Mouse (Mus musculus) midbrain, embryonic 10.5 days (tissue): Measurements from ENCODE around the gene Uba52. TPM values are rescaled to one million over a fixed set of nuclear protein-coding genes. Genes with fewer than 3 reads are reported as not detected.

Experiments
- DNase-seq: peaks from one replicate; pipeline ENCODE4 v3.0.0-alpha.2; 2017; ENCODE audit warnings: low spot score
- H3K27ac ChIP-seq: fragments of 300-500 bp; sonication (generic); replicated peaks from 2 replicates; pipeline ENCODE4 v1.5.1; 2016; ENCODE audit warnings: mild to moderate bottlenecking
- H3K27me3 ChIP-seq: fragments of 300-500 bp; sonication (generic); 2 replicates; pipeline ENCODE4 v1.6.1; 2016; ENCODE audit warnings: low read depth, mild to moderate bottlenecking; ENCODE audit not compliant: poor library complexity, severe bottlenecking
- H3K36me3 ChIP-seq: fragments of 300-500 bp; sonication (generic); 2 replicates; pipeline ENCODE4 v1.6.1; 2016; ENCODE audit warnings: mild to moderate bottlenecking, moderate library complexity
- H3K4me1 ChIP-seq: fragments of 300-500 bp; sonication (generic); 2 replicates; pipeline ENCODE4 v1.6.1; 2016
- H3K4me3 ChIP-seq: fragments of 300-500 bp; sonication (generic); 2 replicates; pipeline ENCODE4 v1.5.1; 2016; ENCODE audit warnings: mild to moderate bottlenecking, moderate library complexity
- H3K9me3 ChIP-seq: fragments of 300-500 bp; sonication (generic); replicated peaks from 2 replicates; pipeline ENCODE4 v1.6.1; 2016; ENCODE audit warnings: mild to moderate bottlenecking
- WGBS: fragments of 180-500 bp; shearing (Covaris S2); methylation state at CpG from one replicate; pipeline ENCODE4 v1.1.7; 2016; 5-methylcytosine and 5-hydroxymethylcytosine counted together
- polyA plus RNA-seq: library from polyadenylated mRNA; unstranded; fragments of >200 nt; fragmentation: Nextera tagmentation; extraction: Ambion mirVana; gene quantifications from 2 replicates; pipeline ENCODE4 v1.2.1, GENCODE M21; 2016

Gene Uba52
- polyA plus RNA-seq, 1 experiment from 2014 or later, result 881 TPM

DNA sequence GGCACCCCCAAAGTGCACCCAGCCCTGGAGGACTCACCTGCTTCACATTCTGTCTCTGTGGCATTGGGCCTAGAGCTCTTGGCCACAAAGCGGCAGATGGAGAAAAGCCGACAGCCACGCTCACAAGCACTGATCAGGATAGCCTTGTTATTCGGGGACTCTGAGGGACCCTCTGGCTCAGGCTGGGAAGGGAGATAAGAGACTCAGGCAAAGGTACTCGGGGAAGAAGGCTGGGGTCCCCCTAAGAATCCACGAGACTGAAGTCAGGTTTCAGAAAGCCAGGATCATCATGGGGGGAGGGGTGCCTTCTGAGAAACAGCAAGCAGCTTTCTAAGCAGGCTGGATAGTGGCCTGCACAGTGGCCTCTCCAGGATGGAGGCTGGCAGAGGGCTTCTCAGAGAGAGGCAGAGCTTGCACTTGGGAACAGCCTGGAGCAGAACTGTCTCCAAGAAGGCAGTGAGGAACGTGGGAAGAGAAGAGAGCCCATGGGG lies 24.4 kb downstream of the Uba52 start:
- no peaks in the 10 kb centered on the region for H3K36me3 ChIP-seq
- 51% methylated on average over 7 of the region's 7 CpGs for WGBS
- peaks cover 97% of the 10 kb centered on the region for H3K27me3 ChIP-seq
- H3K27ac ChIP-seq, result no peak overlapping the region
- H3K4me1 ChIP-seq, result peaks cover 54% of the 10 kb centered on the region
- peak overlapping the region; percentile 55; the same call in 1 of the 2 replicates for H3K4me3 ChIP-seq
- H3K9me3 ChIP-seq, result no peaks in the 10 kb centered on the region
- no peak for DNase-seq

DNA sequence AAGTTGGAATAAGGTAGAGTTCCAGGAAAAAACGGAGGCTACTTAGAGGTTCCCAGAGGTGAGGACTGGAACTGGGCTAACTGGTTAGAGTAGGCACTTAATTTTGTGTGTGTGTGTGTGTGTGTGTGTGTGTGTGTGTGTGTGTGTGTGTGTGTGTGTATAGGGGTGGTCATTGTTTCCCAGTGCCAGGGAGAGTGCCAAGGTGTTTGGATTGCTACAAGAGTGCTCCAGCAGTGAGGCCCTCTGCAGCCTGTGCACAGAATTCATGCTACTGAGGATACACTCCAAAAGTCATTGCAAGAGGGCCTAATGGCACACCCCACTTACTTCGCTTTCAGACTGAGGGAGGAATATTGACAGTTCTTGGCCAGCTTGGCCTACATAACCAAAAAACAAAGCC lies 27.7 kb downstream of the Uba52 start:
- H3K27ac ChIP-seq, result no peak overlapping the region
- peaks cover 80% of the 10 kb centered on the region for H3K27me3 ChIP-seq
- no peaks in the 10 kb centered on the region for H3K9me3 ChIP-seq
- 55% methylated on average over 2 of the region's 2 CpGs for WGBS
- no peak overlapping the region for H3K4me3 ChIP-seq
- H3K4me1 ChIP-seq, result peaks cover 21% of the 10 kb centered on the region
- H3K36me3 ChIP-seq, result no peaks in the 10 kb centered on the region
- DNase-seq, result no peak

DNA sequence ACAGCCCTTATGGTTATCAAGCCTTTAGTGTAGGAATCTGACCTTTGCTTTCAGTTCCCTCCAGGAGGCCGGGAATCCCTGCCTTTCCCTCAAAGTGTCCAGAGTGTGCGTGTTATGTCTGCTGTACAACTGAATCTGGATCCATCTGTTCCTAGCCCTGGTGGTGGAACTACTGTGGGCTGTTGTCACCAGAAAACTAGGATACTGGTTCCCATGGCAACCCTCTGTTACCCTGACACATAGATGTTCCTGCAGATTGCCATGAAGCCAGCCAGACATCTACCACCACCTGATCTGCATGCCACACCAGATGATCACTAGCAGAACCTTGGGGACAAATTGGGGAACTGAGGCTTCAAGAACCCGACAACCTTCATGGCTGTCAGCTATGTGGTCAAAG lies 28.7 kb downstream of the Uba52 start:
- H3K27ac ChIP-seq, result no peak overlapping the region
- WGBS, result 70% methylated on average over 3 of the region's 3 CpGs
- H3K9me3 ChIP-seq, result no peaks in the 10 kb centered on the region
- no peaks in the 10 kb centered on the region for H3K36me3 ChIP-seq
- peaks cover 20% of the 10 kb centered on the region for H3K4me1 ChIP-seq
- no peak for DNase-seq
- no peak overlapping the region for H3K4me3 ChIP-seq
- H3K27me3 ChIP-seq, result peaks cover 80% of the 10 kb centered on the region

DNA sequence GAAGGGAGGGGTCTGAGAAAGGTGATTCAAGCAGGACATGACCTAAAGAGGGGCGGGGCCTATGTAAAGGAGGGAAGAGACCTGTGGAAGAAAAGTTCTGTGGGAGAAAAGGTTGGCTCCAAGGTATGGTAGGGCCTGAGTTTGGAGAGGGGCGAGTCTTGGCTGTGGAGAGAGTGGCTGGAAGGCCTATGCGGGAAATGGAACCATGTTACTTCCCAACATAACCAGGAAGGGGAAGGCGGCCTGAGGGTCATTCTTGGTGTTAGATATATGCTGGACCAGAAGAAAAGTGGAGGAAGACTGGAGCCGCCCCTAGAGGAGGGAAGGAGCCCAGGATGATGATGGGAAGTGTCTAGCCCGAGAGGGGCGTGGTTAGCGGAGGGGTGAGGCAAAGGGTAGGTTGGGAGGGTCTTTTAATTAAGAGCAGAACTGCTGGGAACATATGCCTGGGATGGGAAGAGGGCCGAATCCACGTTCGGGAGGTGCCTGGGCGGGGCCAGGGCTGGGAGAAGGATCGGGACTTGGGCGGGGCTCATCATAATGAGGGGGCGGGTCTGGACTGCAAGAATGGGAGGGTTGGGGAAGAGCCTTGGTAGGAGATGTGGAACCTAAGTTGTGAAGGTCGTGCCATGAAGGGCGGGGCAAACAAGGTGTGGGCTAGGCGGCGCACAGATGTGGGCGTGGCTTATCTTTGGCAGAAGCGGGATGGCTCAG lies 33.2 kb downstream of the Uba52 start:
- peak; percentile 40 for DNase-seq
- peak overlapping the region; percentile 90; the same call in 1 of the 2 replicates for H3K27ac ChIP-seq
- 1% methylated on average over 21 of the region's 21 CpGs for WGBS
- peaks cover 27% of the 10 kb centered on the region for H3K4me1 ChIP-seq
- H3K4me3 ChIP-seq, result peak overlapping the region; percentile 89
- no peaks in the 10 kb centered on the region for H3K9me3 ChIP-seq
- peaks cover 35% of the 10 kb centered on the region for H3K27me3 ChIP-seq
- H3K36me3 ChIP-seq, result peaks cover 8% of the 10 kb centered on the region; the same call in 1 of the 2 replicates

DNA sequence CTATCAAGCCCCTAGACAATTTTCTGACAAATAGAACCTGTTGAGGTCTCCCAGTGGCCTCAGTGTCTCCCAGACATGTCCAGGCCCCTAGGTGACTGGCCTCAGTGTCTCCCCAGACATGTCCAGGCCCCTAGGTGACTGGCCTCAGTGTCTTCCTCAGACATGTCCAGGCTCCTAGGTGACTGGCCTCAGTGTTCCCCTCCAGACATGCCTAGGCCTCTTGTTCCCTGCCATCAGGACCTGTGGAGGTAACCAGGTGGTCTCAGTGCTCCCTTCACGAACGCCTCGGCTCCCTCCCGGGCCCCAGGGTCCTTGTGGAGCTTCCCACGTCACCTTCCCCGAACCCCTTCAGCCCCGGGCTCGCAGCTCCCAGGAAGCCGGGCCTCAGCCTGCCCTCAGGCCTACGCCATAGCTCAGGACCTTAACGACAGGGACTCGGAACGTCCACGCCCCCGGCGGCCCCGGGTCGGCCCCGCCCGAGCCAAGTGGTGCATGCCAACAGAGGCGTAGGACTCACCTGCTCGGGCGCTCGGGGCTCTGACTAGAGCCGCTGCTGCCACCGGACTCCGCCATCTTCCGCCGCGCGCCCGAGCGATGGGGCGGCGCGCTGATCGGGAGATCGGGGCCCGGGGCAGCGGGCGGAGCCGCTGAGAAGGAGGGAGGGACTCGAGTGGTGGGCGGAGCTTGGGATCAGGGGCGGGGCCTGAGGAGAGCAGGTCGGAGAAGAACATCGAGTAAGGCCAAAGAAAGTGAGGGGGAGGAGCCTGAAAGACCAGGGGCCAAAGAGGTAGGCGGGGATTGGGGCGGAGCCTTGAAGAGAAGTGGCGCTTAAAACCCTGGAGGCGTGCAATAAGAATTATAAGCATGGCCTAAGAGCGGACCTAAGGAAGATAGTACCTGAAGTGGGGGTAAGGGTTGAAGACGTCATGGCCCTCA lies 34.0 kb downstream of the Uba52 start, which contains the start of gene Klhl26:
Gene Klhl26 (minus strand): TSS at position 636 of the 936 bp plus-strand sequence.
- H3K27ac ChIP-seq, result peak within 1 kb of the TSS; percentile 90
- H3K27me3 ChIP-seq, result peaks cover 26% of the 10 kb centered on the region
- peaks cover 27% of the 10 kb centered on the region for H3K4me1 ChIP-seq
- peak within 1 kb of the TSS; percentile 89 for H3K4me3 ChIP-seq
- peaks cover 8% of the 10 kb centered on the region; the same call in 1 of the 2 replicates for H3K36me3 ChIP-seq
- no peaks in the 10 kb centered on the region for H3K9me3 ChIP-seq
- DNase-seq, result peak; percentile 95
- WGBS, result under 1% methylated on average over 52 of the region's 53 CpGs

DNA sequence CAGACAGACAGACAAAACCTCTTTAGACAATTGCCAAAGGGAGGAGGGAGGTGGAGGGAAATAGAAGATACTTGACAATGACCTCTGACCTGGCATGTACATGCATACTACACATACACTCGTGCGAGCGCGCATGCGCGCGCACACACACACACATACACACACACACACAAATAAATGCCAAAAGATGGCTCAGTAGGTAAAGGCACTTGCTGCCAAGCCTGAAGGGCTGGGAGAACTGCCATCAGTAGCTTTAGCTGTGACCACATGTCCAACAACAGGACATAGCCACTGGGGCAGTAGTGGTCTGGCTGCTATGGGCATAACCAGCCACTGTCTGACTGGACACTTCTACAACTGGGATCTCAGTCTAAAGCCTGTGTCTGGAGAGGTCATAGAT lies 38.7 kb downstream of the Uba52 start:
- H3K4me1 ChIP-seq, result peaks cover 45% of the 10 kb centered on the region
- 94% methylated on average over 7 of the region's 7 CpGs for WGBS
- H3K9me3 ChIP-seq, result no peaks in the 10 kb centered on the region
- H3K36me3 ChIP-seq, result peaks cover 12% of the 10 kb centered on the region; the same call in 1 of the 2 replicates
- no peak overlapping the region for H3K27ac ChIP-seq
- H3K27me3 ChIP-seq, result no peaks in the 10 kb centered on the region
- H3K4me3 ChIP-seq, result no peak overlapping the region
- no peak for DNase-seq

DNA sequence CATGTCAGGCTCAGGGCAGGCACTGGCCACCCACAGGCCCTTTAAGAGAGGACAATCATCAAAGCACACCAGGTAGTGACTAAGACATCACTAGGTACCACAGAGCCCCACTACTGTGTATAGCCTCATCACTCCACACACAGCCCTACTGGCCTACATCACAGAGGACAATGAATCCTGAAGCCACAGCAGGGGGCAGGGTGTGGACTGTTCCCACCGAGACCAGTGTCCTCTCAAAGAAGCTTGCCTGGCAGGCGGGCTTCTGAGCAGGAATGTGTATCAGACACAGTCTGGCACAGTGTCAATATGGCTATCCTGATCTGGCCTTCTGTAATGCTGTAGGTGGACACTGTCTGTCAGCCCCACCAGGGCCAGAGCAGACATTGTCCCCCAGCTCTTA lies 40.7 kb downstream of the Uba52 start:
- DNase-seq, result no peak

DNA sequence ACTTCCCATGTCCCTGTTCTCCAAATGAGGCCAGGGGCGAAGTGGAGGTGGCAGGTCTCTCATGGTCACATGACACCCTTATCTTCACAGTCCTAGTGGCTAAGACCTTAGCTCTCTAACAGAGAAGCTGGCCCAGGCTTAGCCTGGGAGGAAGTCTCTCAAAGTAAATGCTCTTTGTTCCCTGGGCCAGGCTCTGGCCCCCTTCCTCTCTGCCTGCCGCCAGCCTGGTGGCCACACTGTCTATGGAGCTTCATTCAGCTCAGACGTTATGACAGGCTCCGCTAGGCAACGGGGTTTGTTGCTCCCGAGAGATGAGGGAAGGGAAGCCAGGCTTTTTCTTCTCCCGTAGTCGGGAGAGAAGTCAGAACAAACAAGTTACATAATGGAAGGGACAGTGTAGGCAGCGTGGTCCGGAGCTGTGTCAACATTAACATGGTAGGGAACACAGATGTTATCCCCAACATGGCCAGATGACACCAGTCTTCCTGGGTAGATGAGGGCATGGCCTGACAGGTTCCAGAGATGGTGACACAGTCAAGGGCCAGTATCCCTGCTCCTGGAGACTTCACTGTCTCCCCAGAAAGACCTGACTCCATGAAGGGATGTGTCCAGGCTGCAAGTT lies 41.2 kb downstream of the Uba52 start:
- Histone ChIP-seq H3K9me3 (no peaks in the 10 kb centered on the region), H3K4me1 (peaks cover 34% of the 10 kb centered on the region), H3K36me3 (peaks cover 14% of the 10 kb centered on the region), H3K27ac (0 out of 2 replicates have a peak overlapping the region, but pooled peaks have one; percentile 42), H3K4me3 (0 out of 2 replicates have a peak overlapping the region, but pooled peaks have one; percentile 1), H3K27me3 (no peaks in the 10 kb centered on the region)
- DNase-seq, result no peak
- WGBS, result 60% methylated on average over 10 of the region's 10 CpGs

More for the DNA sequence above, 40.7 kb downstream of the Uba52 start:
- WGBS, result 69% methylated on average over 2 of the region's 2 CpGs
- H3K36me3 ChIP-seq, result peaks cover 17% of the 10 kb centered on the region
- H3K9me3 ChIP-seq, result no peaks in the 10 kb centered on the region
- H3K27ac ChIP-seq, result 0 out of 2 replicates have a peak overlapping the region, but pooled peaks have one; percentile 42
- peaks cover 35% of the 10 kb centered on the region for H3K4me1 ChIP-seq
- 0 out of 2 replicates have a peak overlapping the region, but pooled peaks have one; percentile 1 for H3K4me3 ChIP-seq
- H3K27me3 ChIP-seq, result no peaks in the 10 kb centered on the region

DNA sequence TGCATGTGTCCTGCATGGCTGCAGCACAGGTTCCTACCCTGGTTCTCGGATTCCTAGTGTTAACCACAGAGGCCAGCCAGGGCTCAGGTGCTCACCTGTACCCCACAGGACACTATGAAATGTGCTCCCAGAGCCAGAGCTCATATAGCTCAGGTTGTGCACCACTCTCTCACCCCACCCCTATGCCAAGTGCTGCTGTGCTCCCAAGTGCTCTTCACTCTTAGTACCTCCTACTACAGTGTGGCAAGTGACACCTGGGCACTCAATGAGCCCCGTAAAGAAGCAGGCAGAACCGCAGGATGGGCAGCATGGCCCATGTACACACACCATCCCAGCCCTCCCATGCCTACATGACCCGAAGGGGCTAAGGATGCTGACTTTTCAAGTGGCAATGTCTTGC lies 41.9 kb downstream of the Uba52 start:
- 90% methylated on average over 4 of the region's 4 CpGs for WGBS
- no peak overlapping the region for H3K4me3 ChIP-seq
- no peaks in the 10 kb centered on the region for H3K9me3 ChIP-seq
- H3K27me3 ChIP-seq, result no peaks in the 10 kb centered on the region
- DNase-seq, result no peak
- H3K27ac ChIP-seq, result 0 out of 2 replicates have a peak overlapping the region, but pooled peaks have one; percentile 23
- peaks cover 35% of the 10 kb centered on the region for H3K4me1 ChIP-seq
- H3K36me3 ChIP-seq, result peaks cover 11% of the 10 kb centered on the region

DNA sequence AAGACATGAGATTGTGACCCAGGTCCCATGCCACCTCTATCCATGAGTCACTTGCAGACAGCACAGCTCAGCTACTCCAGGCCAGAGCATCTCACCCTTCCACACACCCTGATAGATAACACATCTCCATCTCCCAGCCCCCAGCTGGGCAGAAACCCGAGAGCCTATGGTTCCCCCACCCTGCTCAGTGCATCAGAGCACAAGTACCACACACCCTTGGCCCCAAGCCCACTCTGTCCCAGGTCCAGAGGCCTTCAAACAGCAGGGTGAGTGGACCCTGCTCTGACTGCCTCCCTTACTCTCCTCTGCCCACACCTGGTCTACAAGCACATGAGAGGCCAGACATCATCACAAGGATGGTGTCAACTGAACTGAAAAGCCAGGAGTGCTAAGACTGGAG lies 42.7 kb downstream of the Uba52 start:
- Histone ChIP-seq H3K27ac (no peak overlapping the region), H3K36me3 (peaks cover 11% of the 10 kb centered on the region), H3K4me3 (no peak overlapping the region), H3K9me3 (no peaks in the 10 kb centered on the region), H3K4me1 (peaks cover 42% of the 10 kb centered on the region), H3K27me3 (no peaks in the 10 kb centered on the region)
- WGBS, result 68% methylated on average over 1 of the region's 1 CpGs
- no peak for DNase-seq

DNA sequence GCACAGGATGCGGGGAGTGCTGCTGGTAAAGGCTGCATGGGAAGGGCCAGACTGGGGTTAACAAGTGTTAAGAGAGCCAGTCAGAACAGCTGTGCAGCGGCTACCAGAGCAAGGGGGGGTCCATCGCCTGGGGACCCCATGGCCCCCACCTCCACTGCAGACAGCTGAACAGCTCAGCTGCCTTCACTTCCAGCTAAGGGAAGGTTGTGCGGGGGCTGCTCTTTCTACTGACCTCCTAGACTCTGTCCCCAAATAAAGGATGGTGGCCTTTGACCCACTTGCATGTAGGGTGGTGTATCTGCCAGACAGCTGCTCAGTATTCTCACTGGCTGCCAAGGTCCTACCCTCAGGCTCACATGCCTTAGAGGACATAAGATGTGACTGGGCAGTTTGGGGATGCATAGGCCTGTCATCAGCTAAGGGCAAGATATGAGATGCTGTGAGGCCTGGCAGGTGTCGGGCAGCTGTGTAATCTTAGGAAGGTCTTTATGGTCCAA lies 43.3 kb downstream of the Uba52 start:
- no peak overlapping the region; the same call in 1 of the 2 replicates for H3K27ac ChIP-seq
- peaks cover 11% of the 10 kb centered on the region for H3K36me3 ChIP-seq
- no peak overlapping the region for H3K4me3 ChIP-seq
- DNase-seq, result no peak
- no peaks in the 10 kb centered on the region for H3K27me3 ChIP-seq
- WGBS, result 84% methylated on average over 5 of the region's 5 CpGs
- no peaks in the 10 kb centered on the region for H3K9me3 ChIP-seq
- peaks cover 42% of the 10 kb centered on the region for H3K4me1 ChIP-seq

DNA sequence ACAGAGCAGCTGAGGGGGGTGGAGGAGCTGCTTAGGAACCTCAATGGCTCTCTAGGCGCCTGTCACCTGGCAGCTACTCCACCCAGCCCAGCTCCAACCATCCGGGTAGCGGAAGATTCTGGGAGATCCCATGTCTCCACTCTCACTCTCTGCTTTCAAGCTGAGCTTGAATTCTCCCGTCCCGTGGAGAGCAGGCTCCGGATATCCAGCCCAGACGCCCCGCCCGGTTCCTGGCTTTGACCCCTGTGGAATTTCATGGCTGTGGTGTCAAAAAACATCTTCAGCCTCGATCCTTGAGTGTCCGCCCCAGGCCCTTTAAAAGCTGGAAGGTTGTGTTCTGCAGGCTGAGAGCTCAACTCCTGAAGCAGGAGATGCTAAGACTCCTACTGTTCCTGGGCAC lies 43.8 kb downstream of the Uba52 start:
- Histone ChIP-seq H3K9me3 (no peaks in the 10 kb centered on the region), H3K4me3 (no peak overlapping the region), H3K4me1 (peaks cover 42% of the 10 kb centered on the region), H3K36me3 (peaks cover 11% of the 10 kb centered on the region), H3K27ac (no peak overlapping the region; the same call in 1 of the 2 replicates), H3K27me3 (no peaks in the 10 kb centered on the region)
- no peak for DNase-seq
- 73% methylated on average over 11 of the region's 11 CpGs for WGBS
